Mouse (Mus musculus): ENCODE measurements around the gene Sgsm2.

Gene Sgsm2

GRCm38 (mm10) chr11:74880999-74881398 is 15.9 kb downstream of the Sgsm2 start:
- DNase-seq, result no peak

DNA sequence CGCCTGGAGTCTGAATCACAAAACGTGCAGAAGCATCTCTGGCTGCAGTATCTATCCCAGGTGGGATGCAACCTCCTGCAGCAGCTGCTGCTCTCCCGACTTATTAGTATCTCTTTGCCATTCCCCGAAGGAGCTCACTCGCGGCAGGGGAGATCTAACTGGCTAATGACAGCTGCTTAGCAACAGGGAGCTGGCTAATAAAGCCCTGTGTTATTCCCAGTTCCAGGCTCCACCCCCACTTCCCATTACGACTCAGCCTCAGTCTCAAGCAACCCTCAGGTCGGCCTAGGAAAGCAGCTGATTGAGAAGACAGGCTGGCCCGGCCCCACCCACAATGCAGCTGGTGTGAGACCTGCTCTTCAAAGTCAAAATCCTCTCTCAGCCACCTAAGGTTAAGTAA is 20.1 kb downstream of the Sgsm2 start:
- peak; percentile 20 for DNase-seq

GRCm38 (mm10) chr11:74874630-74875029 is 22.2 kb downstream of the Sgsm2 start:
- DNase-seq, result no peak

GRCm38 (mm10) chr11:74870991-74871622 is 25.8 kb downstream of the Sgsm2 start:
- DNase-seq, result no peak

DNA sequence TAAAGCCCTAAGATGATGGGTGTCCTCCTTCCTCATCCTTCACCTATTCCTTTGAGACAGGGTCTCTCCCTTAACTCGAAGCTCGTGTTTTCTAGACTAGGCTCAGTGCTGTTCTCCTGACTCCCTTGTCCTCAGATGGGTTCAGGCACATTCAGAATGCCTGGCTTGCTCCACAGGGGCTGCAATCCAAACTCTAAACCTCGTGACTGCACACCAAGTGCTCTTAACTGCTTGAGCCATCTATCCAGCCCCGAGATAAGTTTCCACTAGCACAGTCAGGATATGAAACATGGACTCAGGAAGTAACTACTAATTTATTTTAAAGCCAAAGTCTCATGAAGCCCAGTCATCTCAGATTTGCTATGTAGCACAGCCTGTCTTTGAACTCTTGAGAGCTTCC is 26.3 kb downstream of the Sgsm2 start:
- DNase-seq, result no peak

DNA sequence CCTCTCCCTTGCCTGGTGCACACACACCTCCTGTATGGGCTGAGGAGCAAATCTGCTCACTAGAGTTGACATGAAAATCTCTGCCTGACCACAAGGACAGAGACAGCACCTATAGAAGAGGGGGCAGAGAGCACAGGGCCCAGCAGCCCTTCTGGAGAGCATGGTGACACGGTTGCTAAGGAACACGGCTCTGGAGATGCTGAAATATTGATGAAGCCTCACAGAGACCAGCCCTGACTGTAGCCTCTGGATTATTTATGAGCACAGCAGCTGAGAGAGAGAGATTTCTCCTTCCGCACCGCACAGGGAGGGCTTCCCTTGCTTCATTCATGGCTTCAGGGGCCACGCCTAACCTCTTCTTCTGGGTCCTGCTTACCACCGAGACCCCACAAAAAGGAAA is 27.3 kb downstream of the Sgsm2 start:
- DNase-seq, result no peak

DNA sequence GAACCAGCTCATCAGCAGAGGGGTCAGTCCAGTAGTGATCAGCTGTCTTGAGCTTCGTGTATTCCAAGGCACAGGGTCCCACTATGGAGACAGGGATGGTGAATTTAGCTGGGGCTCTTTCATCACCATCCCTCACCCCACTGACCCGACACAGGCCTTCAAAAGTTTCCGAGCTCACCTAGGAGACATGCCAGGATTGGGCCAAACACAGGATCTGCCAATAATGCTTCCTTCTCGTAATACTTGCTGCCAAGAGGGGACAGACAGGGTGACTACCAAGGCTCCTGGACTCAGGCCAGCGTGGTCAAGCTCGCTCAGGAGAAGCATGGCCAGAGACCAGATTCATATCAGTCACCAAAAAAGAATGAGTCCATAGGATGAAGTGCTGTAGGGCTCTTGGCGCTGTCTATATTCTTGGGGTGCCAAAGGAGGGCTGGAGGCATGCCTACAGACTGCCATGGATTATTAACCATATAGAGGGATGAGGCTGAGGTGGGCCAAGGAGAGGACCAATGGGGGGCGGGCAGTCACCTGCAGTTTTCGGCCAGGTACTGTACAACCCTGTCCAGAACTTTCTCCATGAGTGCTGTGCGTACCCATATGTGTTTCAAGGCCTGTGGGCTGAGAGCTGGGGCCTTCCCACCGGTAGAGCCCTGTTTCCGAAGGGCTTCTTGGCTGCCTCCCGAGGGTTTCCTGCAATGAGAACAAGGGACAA is 28.7 kb downstream of the Sgsm2 start:
- no peak for DNase-seq

DNA sequence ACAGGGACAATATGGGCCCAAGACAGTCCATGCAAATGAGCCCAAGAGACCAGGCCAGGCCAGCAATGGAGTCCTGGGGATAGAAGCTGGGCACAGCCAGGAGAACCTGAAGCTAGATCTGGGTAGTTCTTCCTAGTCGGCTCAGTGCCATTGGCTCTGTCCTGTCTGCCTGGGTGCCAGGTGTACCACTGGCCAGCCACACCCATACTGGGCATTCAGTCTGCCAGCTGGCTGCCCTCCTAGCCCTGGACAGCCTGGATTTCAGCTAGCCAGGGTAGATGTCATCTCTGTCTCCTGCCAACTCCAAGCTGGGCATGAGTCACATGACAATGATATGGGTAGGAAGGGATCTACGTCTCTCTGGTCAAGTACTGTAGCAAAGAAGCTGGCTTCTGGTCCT is 29.7 kb downstream of the Sgsm2 start:
- no peak for DNase-seq

DNA sequence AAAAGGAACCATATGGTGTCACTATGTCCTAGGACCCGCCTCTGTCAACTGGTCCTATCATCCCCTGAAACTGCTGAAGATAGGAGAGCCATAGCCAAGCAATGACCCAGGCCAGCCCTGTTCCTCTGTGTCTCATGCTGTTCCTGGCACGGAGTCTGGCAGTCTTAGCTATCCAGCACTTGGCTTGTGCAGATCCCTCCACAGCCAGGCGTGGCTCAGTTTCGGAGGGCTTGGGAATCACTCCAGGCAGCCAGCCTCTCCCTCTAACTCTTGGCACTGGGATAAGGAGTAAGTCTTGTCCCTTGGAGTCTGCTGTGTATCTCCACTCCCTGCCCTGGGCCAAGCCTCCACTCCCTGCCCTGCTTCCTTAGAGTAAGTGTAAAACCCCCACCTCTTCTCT is 30.2 kb downstream of the Sgsm2 start:
- DNase-seq, result no peak

- DNase-seq, result no peak
Measured at GRCm38 (mm10) chr11:74865252-74865651, 31.6 kb downstream of the Sgsm2 start.

DNA sequence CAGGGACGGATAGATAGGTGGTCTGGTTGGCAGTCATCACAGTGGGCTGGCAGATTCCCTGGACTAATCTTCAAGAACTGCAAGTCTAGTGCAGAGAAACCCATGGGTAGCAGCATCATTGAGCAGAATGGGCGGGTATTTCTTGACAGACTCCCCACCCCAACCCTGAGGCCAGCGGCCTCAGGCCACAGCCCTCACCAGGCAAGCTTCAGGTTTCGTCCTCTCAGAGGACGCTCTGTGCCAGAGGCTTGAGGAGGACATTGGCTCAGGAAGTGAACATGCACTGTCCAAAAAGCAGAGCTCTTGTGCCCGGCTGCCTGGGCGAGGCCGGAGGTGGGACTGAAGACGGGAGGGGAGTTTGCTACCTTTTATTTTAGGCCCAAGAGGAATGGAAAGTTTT is 32.4 kb downstream of the Sgsm2 start:
- no peak for DNase-seq

- no peak for DNase-seq
Measured at GRCm38 (mm10) chr11:74863471-74863870, 33.4 kb downstream of the Sgsm2 start.

DNA sequence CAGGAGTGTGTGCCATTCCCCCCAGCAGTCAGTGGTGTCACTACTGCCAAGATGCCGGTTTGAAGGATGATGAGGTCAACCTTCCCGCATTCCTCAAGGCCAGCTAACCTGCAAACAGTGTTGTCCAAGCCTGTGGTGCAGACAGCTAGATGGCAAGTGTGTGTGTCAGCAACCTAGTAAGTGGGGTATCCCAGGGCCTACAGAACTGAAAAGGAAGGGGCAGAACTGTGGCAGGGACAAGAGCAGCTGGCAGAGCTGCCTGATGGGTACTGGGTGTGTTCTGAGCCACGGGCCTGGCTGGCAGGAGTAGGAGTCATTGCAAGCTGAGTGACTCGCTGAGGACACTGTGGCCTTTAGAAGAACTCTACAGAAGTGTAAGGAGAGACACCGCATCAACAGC is 34.7 kb downstream of the Sgsm2 start:
- DNase-seq, result no peak

GRCm38 (mm10) chr11:74857756-74858155 is 39.1 kb downstream of the Sgsm2 start:
- no peak for DNase-seq

GRCm38 (mm10) chr11:74850998-74851661 is 45.7 kb downstream of the Sgsm2 start:
- DNase-seq, result no peak

DNA sequence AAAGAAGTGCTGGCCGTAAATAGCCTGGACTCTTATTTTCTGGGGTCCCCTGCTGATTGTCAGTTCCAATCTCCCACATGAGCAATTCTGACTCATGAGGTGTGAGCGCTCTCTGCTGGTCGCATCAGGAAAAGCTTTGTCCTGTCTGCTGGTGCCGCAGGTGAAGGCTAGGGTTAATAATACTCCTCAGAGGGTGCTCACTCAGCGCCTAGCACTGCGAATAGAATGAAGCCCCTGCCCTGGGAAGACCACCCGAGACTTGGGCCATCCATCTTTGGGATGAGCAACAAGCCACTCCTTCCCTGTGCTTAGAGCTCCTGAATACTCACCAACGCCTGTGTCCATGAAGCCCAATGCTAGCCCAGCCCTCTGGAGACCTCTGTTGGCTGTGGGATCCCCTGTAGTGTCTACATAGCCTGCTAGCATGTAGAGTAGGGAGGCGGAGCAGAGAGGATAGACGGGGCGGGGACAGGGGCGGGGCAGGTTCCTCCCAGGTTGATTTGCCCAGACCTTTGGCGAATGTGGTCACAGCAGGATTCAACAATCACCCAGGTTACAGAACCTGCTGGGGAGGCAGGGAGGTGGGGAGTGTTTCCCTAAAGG is 48.8 kb downstream of the Sgsm2 start:
- DNase-seq, result peak; percentile 86

- no peak for DNase-seq
Measured at GRCm38 (mm10) chr11:74845784-74846183, 51.1 kb downstream of the Sgsm2 start.

GRCm38 (mm10) chr11:74843761-74844160 is 53.1 kb downstream of the Sgsm2 start:
- no peak for DNase-seq

- DNase-seq, result no peak
Measured at GRCm38 (mm10) chr11:74843435-74843714, 53.5 kb downstream of the Sgsm2 start.

DNA sequence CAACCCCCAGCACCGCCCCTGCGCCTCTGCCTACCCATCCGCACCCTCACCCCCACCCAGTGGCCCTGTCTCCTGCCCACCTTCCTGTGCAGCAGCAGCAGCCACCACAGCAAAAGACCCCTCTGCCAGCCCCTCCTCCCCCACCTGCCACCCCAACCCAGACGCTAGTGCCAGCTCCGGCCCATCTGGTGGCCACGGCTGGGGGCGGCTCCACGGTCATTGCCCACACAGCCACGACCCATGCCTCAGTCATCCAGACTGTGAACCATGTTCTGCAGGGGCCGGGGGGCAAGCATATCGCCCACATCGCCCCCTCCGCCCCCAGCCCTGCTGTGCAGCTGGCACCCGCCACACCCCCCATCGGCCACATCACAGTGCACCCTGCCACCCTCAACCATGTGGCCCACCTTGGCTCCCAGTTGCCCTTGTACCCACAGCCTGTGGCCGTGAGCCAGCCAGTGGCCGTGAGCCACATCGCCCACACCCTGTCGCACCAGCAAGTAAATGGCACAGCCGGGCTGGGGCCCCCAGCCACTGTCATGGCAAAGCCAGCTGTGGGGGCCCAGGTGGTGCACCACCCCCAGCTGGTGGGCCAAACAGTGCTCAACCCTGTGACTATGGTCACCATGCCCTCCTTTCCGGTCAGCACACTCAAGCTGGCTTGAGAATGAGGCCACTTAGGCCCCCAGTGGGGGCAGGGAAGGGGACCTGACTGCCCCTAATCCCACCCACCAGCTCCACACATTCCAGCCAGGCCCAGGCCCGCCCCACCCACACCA is 54.0 kb downstream of the Sgsm2 start:
- peak; percentile 38 for DNase-seq

- no peak for DNase-seq
Measured at GRCm38 (mm10) chr11:74842045-74842444, 54.8 kb downstream of the Sgsm2 start.

DNA sequence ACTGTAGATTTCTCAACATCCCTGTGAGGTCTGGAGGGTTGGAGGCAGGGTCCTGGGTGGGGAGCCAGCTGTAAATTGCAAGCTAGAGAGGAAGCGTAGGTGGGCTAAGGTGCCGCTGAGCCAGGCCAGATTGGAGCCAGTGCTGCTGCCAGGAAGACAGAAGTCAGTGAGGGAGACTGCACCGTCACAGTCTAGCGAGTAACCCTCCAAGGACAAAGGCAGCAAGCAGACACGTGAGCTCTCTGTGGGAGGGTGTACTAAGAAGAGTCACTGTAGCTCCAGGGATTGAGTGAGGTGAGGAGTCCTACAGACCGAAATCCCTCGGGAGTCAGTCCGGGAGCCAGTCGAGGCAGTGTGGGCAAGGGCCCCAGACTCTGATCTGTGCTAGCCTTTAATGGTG is 55.5 kb downstream of the Sgsm2 start:
- no peak for DNase-seq

GRCm38 (mm10) chr11:74840739-74841138 is 56.1 kb downstream of the Sgsm2 start:
- peak; percentile 3 for DNase-seq
